Mouse (Mus musculus): ENCODE results near the gene Ank2. TPM values are rescaled to one million over a fixed set of nuclear protein-coding genes. Genes with fewer than 3 reads are reported as not detected.

Gene Ank2
- polyA plus RNA-seq, 1 experiment, result 5.8 TPM

DNA sequence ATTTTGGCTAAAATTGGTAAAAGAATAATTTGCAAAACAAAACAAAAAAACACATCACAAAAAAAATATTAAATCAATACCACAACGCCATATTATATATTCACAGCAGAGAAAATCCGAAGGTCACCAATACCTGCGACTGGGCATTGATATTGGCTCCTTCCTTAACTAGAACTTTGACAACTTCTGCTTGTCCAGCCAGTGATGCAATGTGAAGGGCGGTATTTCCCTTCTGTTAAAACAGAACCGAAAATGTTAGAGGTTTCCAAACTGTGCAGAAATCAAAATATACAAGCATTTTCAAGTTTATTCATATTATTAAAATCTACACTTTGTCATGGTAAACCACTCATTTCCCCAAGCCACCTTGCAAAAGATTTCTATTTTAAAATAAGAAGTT is 421.8 kb downstream of the Ank2 start:
- Histone ChIP-seq H3K4me1 (ENCODE audit: control insufficient read depth, insufficient read depth, low read length) (no peaks in the 10 kb centered on the region), H3K4me3 (replicated peaks; ENCODE audit: extremely low read depth, low read depth, low read length) (no peak overlapping the region)
- TF ChIP-seq CTCF (IDR thresholded peaks at IDR 0.05; ENCODE audit: insufficient read depth, low read length) (no peak), POLR2A (IDR thresholded peaks at IDR 0.05; ENCODE audit: borderline replicate concordance, extremely low read depth, low read depth, low read length) (no peak)
- 87% methylated on average over 5 of the region's 5 CpGs for WGBS
- DNase-seq, result no peak

DNA sequence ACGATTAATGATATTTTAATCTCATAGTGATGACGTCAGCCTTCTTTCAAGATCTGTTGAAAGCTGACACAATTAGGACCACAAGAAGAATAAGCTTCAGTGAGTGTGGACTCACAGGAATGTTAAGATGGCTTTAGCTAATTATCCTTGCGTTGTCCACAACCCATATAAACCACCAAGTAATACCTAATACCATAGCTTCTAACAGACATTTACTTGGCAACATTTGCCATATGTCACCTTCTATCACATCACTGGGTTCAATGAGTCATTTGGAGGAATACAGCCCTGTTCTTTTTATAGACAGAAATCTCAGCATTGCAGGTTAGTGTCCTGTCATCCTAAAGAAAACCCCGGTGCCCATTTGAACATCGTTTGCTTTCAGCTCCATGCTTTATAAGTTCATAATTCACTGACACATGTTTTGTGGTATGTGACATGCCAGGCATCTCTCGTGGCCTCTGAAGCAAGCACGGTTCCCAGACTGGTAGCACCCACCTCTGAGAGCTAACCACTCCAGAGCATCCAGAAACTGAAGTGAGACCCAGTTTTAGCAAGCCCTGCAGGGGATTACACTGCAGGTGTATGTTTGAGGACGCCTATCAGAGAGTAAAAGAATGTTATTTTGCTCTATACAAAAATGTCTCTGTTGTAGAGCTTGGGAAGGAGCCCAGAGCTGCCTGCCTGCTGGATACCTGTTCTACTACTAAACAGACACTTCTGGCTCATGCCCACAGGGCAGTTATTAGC is 423.4 kb downstream of the Ank2 start:
- no peak for DNase-seq
- 71% methylated on average over 8 of the region's 8 CpGs for WGBS
- H3K4me3 ChIP-seq (replicated peaks; ENCODE audit: extremely low read depth, low read depth, low read length), result no peak overlapping the region
- no peaks in the 10 kb centered on the region for H3K4me1 ChIP-seq (ENCODE audit: control insufficient read depth, insufficient read depth, low read length)
- no peak for TF ChIP-seq POLR2A (IDR thresholded peaks at IDR 0.05; ENCODE audit: borderline replicate concordance, extremely low read depth, low read depth, low read length)
- no peak for TF ChIP-seq CTCF (IDR thresholded peaks at IDR 0.05; ENCODE audit: insufficient read depth, low read length)

DNA sequence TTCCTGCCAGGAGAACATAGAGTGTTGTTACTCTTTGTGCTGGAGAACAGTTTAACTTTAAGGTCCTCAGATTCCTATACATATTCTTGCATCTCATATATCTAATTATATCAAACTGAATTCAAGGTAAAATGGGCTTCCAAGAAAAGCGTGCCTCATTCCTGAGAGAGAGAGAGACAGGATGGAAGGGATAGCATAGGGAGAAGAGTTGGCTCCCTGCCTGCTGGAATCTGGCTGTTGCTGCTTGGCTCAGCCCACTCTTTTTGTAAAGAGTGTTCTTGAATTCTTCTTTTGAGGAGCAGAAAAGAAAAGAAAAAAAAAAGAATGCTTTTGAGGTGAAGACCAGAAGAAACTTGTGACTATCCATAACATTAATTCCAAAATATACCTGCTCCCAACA is 427.7 kb downstream of the Ank2 start:
- 39% methylated on average over 1 of the region's 1 CpGs for WGBS
- Histone ChIP-seq H3K4me1 (ENCODE audit: control insufficient read depth, insufficient read depth, low read length) (no peaks in the 10 kb centered on the region), H3K4me3 (replicated peaks; ENCODE audit: extremely low read depth, low read depth, low read length) (no peak overlapping the region)
- no peak for DNase-seq
- TF ChIP-seq POLR2A (IDR thresholded peaks at IDR 0.05; ENCODE audit: borderline replicate concordance, extremely low read depth, low read depth, low read length) (no peak), CTCF (IDR thresholded peaks at IDR 0.05; ENCODE audit: insufficient read depth, low read length) (no peak)

DNA sequence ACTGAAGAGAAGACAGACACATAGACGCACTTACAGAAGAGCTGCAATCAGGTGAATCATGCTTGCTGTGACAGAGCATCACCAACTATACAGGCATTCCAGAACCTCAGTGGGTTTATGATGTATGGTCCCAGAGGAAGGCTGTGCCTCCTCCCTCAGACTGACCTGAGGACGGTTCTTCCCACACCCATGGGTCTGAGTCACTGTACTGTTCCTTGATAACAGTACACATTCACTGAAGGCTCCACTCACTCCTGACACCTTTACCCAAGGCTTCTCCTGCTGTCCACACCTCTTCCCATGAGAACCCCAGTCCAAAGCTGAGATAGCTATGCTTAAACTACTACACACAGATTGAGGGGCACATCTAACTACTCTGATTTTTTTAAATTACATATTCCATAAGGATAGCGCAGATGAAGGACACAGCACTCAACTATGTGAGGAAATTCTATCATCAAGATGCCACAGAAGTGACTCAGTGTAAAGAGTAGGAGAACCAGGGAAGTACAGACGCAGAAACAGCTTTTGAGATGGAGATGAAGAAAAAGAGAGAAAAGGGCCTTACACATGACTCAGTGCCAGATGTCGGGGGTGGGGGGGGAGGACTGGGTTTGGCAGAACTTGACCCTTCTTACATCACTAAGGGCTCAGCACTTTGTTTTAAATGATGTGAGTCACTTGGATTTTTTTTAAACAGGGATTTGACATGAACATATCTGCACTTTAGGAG is 435.3 kb downstream of the Ank2 start:
- Histone ChIP-seq H3K4me1 (ENCODE audit: control insufficient read depth, insufficient read depth, low read length) (no peaks in the 10 kb centered on the region), H3K4me3 (replicated peaks; ENCODE audit: extremely low read depth, low read depth, low read length) (no peak overlapping the region)
- no peak for TF ChIP-seq POLR2A (IDR thresholded peaks at IDR 0.05; ENCODE audit: borderline replicate concordance, extremely low read depth, low read depth, low read length)
- no peak for TF ChIP-seq CTCF (IDR thresholded peaks at IDR 0.05; ENCODE audit: insufficient read depth, low read length)
- WGBS, result 72% methylated on average over 5 of the region's 5 CpGs
- DNase-seq, result no peak

DNA sequence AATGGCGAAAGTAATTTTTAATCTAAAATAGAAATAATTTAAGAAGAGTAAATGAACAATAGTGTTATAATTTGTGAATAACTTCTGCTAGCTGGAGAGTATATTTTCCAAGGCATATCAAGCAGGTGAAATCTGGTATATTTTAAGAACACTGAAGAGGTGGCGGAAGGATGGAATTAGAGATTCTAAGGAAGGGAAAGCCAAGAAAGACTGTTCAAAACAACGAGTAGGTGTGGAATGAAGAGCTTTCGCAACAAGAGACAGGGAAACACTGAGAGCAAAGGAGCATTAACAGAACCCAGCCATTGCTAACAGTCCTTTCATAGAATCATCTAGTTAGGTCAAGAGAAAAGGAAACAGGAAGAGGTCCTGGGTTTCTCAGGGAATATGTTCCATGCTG is 439.5 kb downstream of the Ank2 start:
- H3K4me1 ChIP-seq (ENCODE audit: control insufficient read depth, insufficient read depth, low read length), result no peaks in the 10 kb centered on the region
- no peak overlapping the region for H3K4me3 ChIP-seq (replicated peaks; ENCODE audit: extremely low read depth, low read depth, low read length)
- DNase-seq, result no peak
- TF ChIP-seq POLR2A (IDR thresholded peaks at IDR 0.05; ENCODE audit: borderline replicate concordance, extremely low read depth, low read depth, low read length) (no peak), CTCF (IDR thresholded peaks at IDR 0.05; ENCODE audit: insufficient read depth, low read length) (no peak)
- WGBS, result 86% methylated on average over 4 of the region's 4 CpGs

DNA sequence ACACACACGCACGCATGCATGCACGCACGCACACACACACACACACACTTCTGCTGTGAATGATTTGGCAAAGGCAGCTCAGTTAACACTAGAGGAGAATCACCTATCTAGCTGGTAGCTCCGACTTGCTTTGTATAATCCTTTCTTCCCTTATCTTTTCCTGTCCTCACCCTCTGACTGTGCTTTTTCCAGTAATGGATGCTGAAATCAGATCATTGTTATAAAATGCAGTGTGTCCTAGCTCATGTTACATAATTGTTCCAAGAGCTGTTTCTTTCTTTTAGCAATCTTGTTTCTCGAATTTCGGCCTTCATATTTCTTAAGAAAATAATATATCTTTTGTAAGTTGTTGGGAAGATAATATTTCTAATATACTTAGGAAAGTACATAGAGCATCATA is 457.9 kb downstream of the Ank2 start:
- WGBS, result 78% methylated on average over 7 of the region's 7 CpGs
- H3K4me3 ChIP-seq (replicated peaks; ENCODE audit: extremely low read depth, low read depth, low read length), result no peak overlapping the region
- DNase-seq, result no peak
- no peak for TF ChIP-seq CTCF (IDR thresholded peaks at IDR 0.05; ENCODE audit: insufficient read depth, low read length)
- no peak for TF ChIP-seq POLR2A (IDR thresholded peaks at IDR 0.05; ENCODE audit: borderline replicate concordance, extremely low read depth, low read depth, low read length)
- H3K4me1 ChIP-seq (ENCODE audit: control insufficient read depth, insufficient read depth, low read length), result no peaks in the 10 kb centered on the region

DNA sequence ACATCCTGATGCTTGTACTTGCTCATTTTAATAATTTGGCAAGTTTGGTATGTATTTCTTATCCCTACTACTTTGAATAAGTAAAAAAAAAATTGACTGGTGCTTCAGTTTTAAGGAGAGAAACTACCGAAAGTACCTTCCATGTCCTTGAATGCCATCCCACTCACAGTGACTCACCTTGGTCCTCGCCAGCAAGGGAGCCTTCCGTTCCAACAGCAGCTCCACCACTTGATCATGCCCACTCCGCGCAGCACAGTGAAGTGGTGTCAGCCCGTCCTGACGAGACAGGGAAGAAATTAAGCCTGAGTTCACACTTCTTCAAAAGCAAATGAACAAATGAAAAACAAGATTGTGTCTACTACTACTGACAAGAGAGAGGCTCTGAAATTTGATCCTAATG is 460.6 kb downstream of the Ank2 start:
- DNase-seq, result no peak
- TF ChIP-seq CTCF (IDR thresholded peaks at IDR 0.05; ENCODE audit: insufficient read depth, low read length) (no peak), POLR2A (IDR thresholded peaks at IDR 0.05; ENCODE audit: borderline replicate concordance, extremely low read depth, low read depth, low read length) (no peak)
- WGBS, result 76% methylated on average over 7 of the region's 7 CpGs
- no peak overlapping the region for H3K4me3 ChIP-seq (replicated peaks; ENCODE audit: extremely low read depth, low read depth, low read length)
- H3K4me1 ChIP-seq (ENCODE audit: control insufficient read depth, insufficient read depth, low read length), result no peaks in the 10 kb centered on the region

DNA sequence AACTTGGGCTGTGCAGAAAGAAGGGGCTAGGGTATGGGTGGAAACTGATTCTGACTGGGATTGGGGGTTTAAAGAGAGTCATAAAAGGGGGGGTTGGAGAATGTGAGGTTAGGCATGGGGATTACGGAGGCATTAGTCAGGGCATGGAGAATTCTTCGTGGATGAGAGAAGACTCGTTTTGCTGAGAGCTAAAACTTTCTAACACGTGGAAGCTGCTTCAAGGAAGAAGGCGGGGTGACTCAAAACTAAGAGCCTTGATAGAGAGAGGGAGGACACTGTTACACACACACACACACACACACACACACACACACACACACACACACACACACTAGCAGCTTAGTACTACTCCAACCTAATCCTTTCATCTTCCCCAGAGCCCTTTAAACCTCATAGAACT is 463.0 kb downstream of the Ank2 start:
- 60% methylated on average over 5 of the region's 5 CpGs for WGBS
- no peaks in the 10 kb centered on the region for H3K4me1 ChIP-seq (ENCODE audit: control insufficient read depth, insufficient read depth, low read length)
- DNase-seq, result no peak
- no peak overlapping the region for H3K4me3 ChIP-seq (replicated peaks; ENCODE audit: extremely low read depth, low read depth, low read length)
- no peak for TF ChIP-seq CTCF (IDR thresholded peaks at IDR 0.05; ENCODE audit: insufficient read depth, low read length)
- TF ChIP-seq POLR2A (IDR thresholded peaks at IDR 0.05; ENCODE audit: borderline replicate concordance, extremely low read depth, low read depth, low read length), result no peak

DNA sequence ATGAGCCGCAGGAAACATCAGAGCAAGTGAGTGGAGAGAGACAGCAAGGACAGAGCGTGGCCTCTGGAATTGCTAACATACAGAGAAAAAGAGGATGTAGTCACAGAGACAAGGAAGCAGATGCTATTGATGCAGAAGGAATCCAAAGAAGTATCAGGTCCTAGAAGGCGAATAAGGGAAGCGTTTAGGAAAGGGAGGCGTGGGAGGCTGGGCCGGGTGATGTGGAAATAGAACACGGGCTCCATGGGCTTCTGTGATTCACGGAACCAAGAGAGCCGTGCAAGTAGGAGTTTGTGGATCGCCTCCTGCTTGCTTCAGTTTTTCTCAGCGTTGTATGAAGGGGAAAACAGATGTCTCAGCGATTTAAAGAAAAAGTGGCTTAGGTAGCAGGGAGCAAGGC is 463.6 kb downstream of the Ank2 start:
- TF ChIP-seq POLR2A (IDR thresholded peaks at IDR 0.05; ENCODE audit: borderline replicate concordance, extremely low read depth, low read depth, low read length) (no peak), CTCF (IDR thresholded peaks at IDR 0.05; ENCODE audit: insufficient read depth, low read length) (no peak)
- no peaks in the 10 kb centered on the region for H3K4me1 ChIP-seq (ENCODE audit: control insufficient read depth, insufficient read depth, low read length)
- H3K4me3 ChIP-seq (replicated peaks; ENCODE audit: extremely low read depth, low read depth, low read length), result no peak overlapping the region
- WGBS, result 87% methylated on average over 12 of the region's 12 CpGs
- DNase-seq, result no peak

DNA sequence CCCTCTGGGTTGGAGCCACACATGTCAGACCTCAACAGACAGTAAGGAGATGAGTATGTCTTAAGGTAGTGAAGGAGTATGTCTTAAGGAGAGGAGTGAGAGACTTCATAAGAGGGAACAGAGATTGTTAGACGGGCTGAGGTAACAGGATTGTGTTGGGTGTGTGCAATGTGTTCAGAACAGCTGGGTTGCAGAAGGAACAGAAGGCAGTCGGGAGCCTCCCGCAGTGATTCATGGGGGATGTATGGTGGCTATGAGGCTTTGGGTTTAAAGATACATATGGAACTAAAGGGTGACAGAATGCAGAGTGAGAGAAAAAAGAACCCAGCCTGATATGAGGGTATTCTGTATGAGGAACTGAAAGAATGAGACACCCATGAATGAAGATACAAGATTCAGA is 464.2 kb downstream of the Ank2 start:
- Histone ChIP-seq H3K4me1 (ENCODE audit: control insufficient read depth, insufficient read depth, low read length) (no peaks in the 10 kb centered on the region), H3K4me3 (replicated peaks; ENCODE audit: extremely low read depth, low read depth, low read length) (no peak overlapping the region)
- DNase-seq, result no peak
- WGBS, result 89% methylated on average over 3 of the region's 3 CpGs
- no peak for TF ChIP-seq CTCF (IDR thresholded peaks at IDR 0.05; ENCODE audit: insufficient read depth, low read length)
- TF ChIP-seq POLR2A (IDR thresholded peaks at IDR 0.05; ENCODE audit: borderline replicate concordance, extremely low read depth, low read depth, low read length), result no peak
